ENCODE assay signal across 7 mouse cellular contexts in the genomic region with DNA sequence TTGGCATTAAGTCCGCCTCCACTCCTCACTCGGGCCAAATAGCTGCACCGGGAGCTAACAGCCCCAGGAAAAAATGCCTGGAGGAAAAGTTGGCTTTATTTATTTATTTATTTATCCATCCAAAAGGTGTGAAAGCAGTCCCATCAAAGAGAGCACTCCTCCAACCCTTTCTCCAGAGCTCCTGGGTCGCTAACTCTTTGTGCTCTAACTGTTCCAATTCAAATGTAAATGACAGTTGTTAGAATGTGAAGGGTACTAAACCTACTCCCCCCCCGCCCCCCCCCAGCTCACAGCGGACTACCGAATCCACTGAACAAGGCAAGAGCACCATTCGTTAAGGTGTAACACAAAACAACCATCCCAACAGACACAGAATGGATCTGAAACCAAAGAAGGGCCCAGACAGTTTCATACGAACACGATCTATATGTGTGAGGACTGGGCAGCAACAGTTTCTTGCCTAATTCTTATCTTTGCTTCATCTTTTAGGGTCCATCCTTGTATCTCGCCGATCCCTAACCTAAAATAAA. TPM values are rescaled to one million over a fixed set of nuclear protein-coding genes. Genes with fewer than 3 reads are reported as not detected.
A peak's percentile ranks its signal among the peaks of the same experiment; 100 is the strongest.
DNase-seq lines count a peak whose midpoint lies in the region; ATAC-seq and TF ChIP-seq lines count a peak whose summit lies in the region.

No protein-coding gene starts in this region.

- H3K4me1 ChIP-seq in megakaryocyte, embryonic 14.5 days = peaks cover 12% of the 10 kb centered on the region; the same call in 1 of the 2 replicates
- no peaks in the 10 kb centered on the region for H3K4me1 ChIP-seq in embryonic fibroblast, embryonic 13.5 days (ENCODE audit: control insufficient read depth, insufficient read depth, low read length)
- H3K4me1 ChIP-seq in limb, embryonic 11.5 days (ENCODE audit: control insufficient read depth, insufficient read depth, low read length) = no peaks in the 10 kb centered on the region
- no peaks in the 10 kb centered on the region for H3K4me1 ChIP-seq in stomach, embryonic 14.5 days (ENCODE audit: control insufficient read depth, insufficient read depth, low read length)

- H3K27ac ChIP-seq in embryonic fibroblast, embryonic 13.5 days (ENCODE audit: insufficient read depth, low read length) = no peak overlapping the region; the same call in 1 of the 2 replicates
- H3K27ac ChIP-seq in limb, embryonic 11.5 days (replicated peaks; ENCODE audit: low read depth, low read length) = no peak overlapping the region
- H3K27ac ChIP-seq in stomach, embryonic 14.5 days (ENCODE audit: low read length) = 0 out of 2 replicates have a peak overlapping the region, but pooled peaks have one; percentile 77

- H3K9ac ChIP-seq in limb, embryonic 11.5 days (ENCODE audit: low read length) = peak overlapping the region; percentile 30; the same call in 1 of the 2 replicates
- peak overlapping the region; percentile 45 for H3K9ac ChIP-seq in stomach, embryonic 14.5 days (replicated peaks; ENCODE audit: low read depth, low read length)

- 0 out of 2 replicates have a peak, but pooled peaks have one; percentile 45 for TF ChIP-seq POLR2A in embryonic fibroblast, embryonic 13.5 days (IDR thresholded peaks at IDR 0.05; ENCODE audit: low read depth, low read length)

- H3K4me2 ChIP-seq in limb, embryonic 11.5 days (ENCODE audit: low read depth, severe bottlenecking) = peak overlapping the region; percentile 47
- H3K4me2 ChIP-seq in stomach, embryonic 14.5 days (replicated peaks; ENCODE audit: low read depth, low read length) = peak overlapping the region; percentile 49

- DNase-seq in limb, embryonic 11.5 days (ENCODE audit: low spot score) = no peak
- no peak for DNase-seq in yolk sac, embryonic 10.5 days (ENCODE audit: low spot score)
- DNase-seq in left cerebral cortex, postnatal 4 days = no peak

- no peaks in the 10 kb centered on the region for H3K36me3 ChIP-seq in megakaryocyte, embryonic 14.5 days (replicated peaks; ENCODE audit: low read length)
- no peaks in the 10 kb centered on the region for H3K36me3 ChIP-seq in limb, embryonic 11.5 days (ENCODE audit: control insufficient read depth, insufficient read depth, low read length)
- H3K36me3 ChIP-seq in stomach, embryonic 14.5 days (ENCODE audit: control insufficient read depth, insufficient read depth, low read length) = no peaks in the 10 kb centered on the region

- H3K27me3 ChIP-seq in megakaryocyte, embryonic 14.5 days (replicated peaks) = peaks cover 2% of the 10 kb centered on the region
- H3K27me3 ChIP-seq in limb, embryonic 11.5 days (ENCODE audit: control insufficient read depth, insufficient read depth, low read length) = no peaks in the 10 kb centered on the region
- H3K27me3 ChIP-seq in stomach, embryonic 14.5 days (ENCODE audit: control insufficient read depth, insufficient read depth, low read length) = no peaks in the 10 kb centered on the region

- 22% methylated on average over 12 of the region's 12 CpGs for WGBS in limb, embryonic 11.5 days
- WGBS in stomach, embryonic 14.5 days = 20% methylated on average over 12 of the region's 12 CpGs

- intact Hi-C loops in left cerebral cortex, postnatal 4 days (cut with DNase I) = no loop called here

- TF ChIP-seq CTCF in embryonic fibroblast, embryonic 13.5 days (IDR thresholded peaks at IDR 0.05; ENCODE audit: borderline replicate concordance, insufficient read depth, low read length) = no peak

- ATAC-seq in megakaryocyte, adult 5-6 weeks (ENCODE audit: poor library complexity, severe bottlenecking) = no peak; the same call in 1 of the 2 replicates
- no peak for ATAC-seq in limb, embryonic 11.5 days (ENCODE audit: insufficient number of reproducible peaks, low FRiP score, low TSS enrichment, low read depth)
- no peak for ATAC-seq in stomach, embryonic 14.5 days (ENCODE audit: insufficient number of reproducible peaks, insufficient read depth, low FRiP score, low read depth)

- peak overlapping the region; percentile 94 for H3K4me3 ChIP-seq in megakaryocyte, embryonic 14.5 days (replicated peaks)
- H3K4me3 ChIP-seq in embryonic fibroblast, embryonic 13.5 days (ENCODE audit: insufficient read depth, low read length) = peak overlapping the region; percentile 96
- peak overlapping the region; percentile 47 for H3K4me3 ChIP-seq in limb, embryonic 11.5 days (ENCODE audit: low read depth, low read length)
- peak overlapping the region; percentile 42 for H3K4me3 ChIP-seq in stomach, embryonic 14.5 days (ENCODE audit: low read depth, low read length)

- no peaks in the 10 kb centered on the region for H3K9me3 ChIP-seq in megakaryocyte, embryonic 14.5 days
- H3K9me3 ChIP-seq in limb, embryonic 11.5 days (ENCODE audit: control insufficient read depth, low read length) = no peaks in the 10 kb centered on the region
- H3K9me3 ChIP-seq in stomach, embryonic 14.5 days (ENCODE audit: control insufficient read depth, low read depth, low read length) = no peaks in the 10 kb centered on the region

RNA-seq across cellular contexts. Expression of gene Slc25a53, which starts 0.6 kb away (rescaled TPM):
- 0.08 TPM in 1 of 2 replicates, not detected in the other for polyA plus RNA-seq in megakaryocyte, embryonic 14.5 days (2012; ENCODE audit: insufficient read depth, low replicate concordance)
- total RNA-seq in megakaryocyte, adult 5-6 weeks (2015) = 3.3 and 6.2 TPM in 2 replicates
- total RNA-seq in megakaryocyte, adult 5-6 weeks (2017) = 2.8 and 10.8 TPM in 2 replicates
- 6.7 and 8.0 TPM in 2 replicates for polyA plus RNA-seq in embryonic fibroblast, embryonic 13.5 days (2011; ENCODE audit: insufficient read length, low read depth, missing spikeins)
- 12.7 TPM in 2 replicates for polyA plus RNA-seq in limb, embryonic 11.5 days (2014; fragmentation: Nextera tagmentation; extraction: Ambion mirVana)
- polyA plus RNA-seq in stomach, embryonic 14.5 days (2014; fragmentation: Nextera tagmentation; extraction: Ambion mirVana) = 10.6 and 14.4 TPM in 2 replicates
- total RNA-seq in left cerebral cortex, postnatal 4 days (2021) = 10 to 100 TPM; 12.3 to 23.9 TPM

RNA-seq across cellular contexts. Expression of gene Fam199x, which starts 11.9 kb away (rescaled TPM):
- 0.18 TPM in 1 of 2 replicates, not detected in the other for polyA plus RNA-seq in megakaryocyte, embryonic 14.5 days (2012; ENCODE audit: insufficient read depth, low replicate concordance)
- 3.2 and 4.8 TPM in 2 replicates for total RNA-seq in megakaryocyte, adult 5-6 weeks (2015)
- total RNA-seq in megakaryocyte, adult 5-6 weeks (2017) = 6.6 and 6.9 TPM in 2 replicates
- polyA plus RNA-seq in embryonic fibroblast, embryonic 13.5 days (2011; ENCODE audit: insufficient read length, low read depth, missing spikeins) = 7.9 and 8.1 TPM in 2 replicates
- polyA plus RNA-seq in limb, embryonic 11.5 days (2014; fragmentation: Nextera tagmentation; extraction: Ambion mirVana) = 18.6 and 19.4 TPM in 2 replicates
- polyA plus RNA-seq in stomach, embryonic 14.5 days (2014; fragmentation: Nextera tagmentation; extraction: Ambion mirVana) = 9.9 and 10.6 TPM in 2 replicates
- total RNA-seq in left cerebral cortex, postnatal 4 days (2021) = 10 to 100 TPM; 12.1 to 12.3 TPM

RNA-seq across cellular contexts. Expression of gene Zcchc18, which starts 44.6 kb away (rescaled TPM):
- 1.2 TPM in 1 of 2 replicates, not detected in the other for polyA plus RNA-seq in megakaryocyte, embryonic 14.5 days (2012; ENCODE audit: insufficient read depth, low replicate concordance)
- 0.29 and 0.46 TPM in 2 replicates for total RNA-seq in megakaryocyte, adult 5-6 weeks (2015)
- not detected in 2 replicates for total RNA-seq in megakaryocyte, adult 5-6 weeks (2017)
- 2.7 and 4.5 TPM in 2 replicates for polyA plus RNA-seq in embryonic fibroblast, embryonic 13.5 days (2011; ENCODE audit: insufficient read length, low read depth, missing spikeins)
- polyA plus RNA-seq in limb, embryonic 11.5 days (2014; fragmentation: Nextera tagmentation; extraction: Ambion mirVana) = 43.4 and 45.2 TPM in 2 replicates
- 19.2 and 21.4 TPM in 2 replicates for polyA plus RNA-seq in stomach, embryonic 14.5 days (2014; fragmentation: Nextera tagmentation; extraction: Ambion mirVana)
- 100 to 1,000 TPM; 228 to 251 TPM for total RNA-seq in left cerebral cortex, postnatal 4 days (2021)

Comparison
In these comparisons a context has a peak if more than half of its experiments do, and no peak if none do; other contexts are left out.
1. H3K4me3 ChIP-seq: peak in every context shown above with its lines; median percentile 96 in embryonic fibroblast, embryonic 13.5 days; 94 in megakaryocyte, embryonic 14.5 days; 47 in limb, embryonic 11.5 days; 42 in stomach, embryonic 14.5 days.